Mouse (Mus musculus): ENCODE data around the gene Fzr1.

Fzr1 gene

DNA sequence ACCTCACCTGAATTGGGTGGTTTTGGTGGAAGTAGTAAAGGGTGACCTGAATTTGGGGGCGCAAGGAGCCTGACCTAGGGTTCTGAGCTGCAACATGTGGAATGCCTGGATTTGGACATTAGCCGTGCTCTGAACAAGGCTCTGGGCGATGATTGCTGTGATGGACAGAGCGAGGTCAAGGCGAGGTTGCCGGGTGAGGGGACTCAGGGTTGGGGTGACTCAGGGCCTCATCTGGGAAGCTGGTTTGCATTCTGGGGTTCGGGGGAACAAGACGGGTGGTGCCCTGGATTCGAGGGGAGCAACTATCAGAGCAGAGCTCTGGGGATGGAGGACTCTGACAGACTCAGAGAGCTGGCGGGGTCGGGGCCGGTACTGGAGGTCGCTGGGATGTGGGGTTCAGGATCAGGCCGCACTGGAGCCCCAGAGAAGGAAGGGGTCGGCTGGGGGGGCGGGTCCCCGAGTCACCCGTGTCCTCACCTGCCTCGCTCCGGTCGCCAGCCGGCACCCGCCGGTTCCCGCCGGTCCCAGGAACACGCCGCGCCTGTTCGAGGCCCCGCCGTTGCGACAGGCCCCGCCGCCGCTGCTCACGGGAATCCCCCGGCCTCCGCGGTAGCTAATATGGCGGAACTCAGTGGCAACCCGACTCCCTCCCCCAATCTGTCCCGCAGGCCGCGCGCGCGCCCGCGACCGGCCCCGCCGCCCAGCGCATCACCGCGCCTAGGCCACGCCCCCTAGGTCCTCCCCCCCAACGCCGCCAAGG, at the start of gene Fzr1:
Gene Fzr1 (minus strand): TSS at position 724 of the 760 bp plus-strand sequence.
- Histone ChIP-seq H3K4me1 (replicated peaks; ENCODE audit: low read depth, low read length) (peaks cover 76% of the 10 kb centered on the region), H3K9me3 (ENCODE audit: low read length) (no peaks in the 10 kb centered on the region), H3K27me3 (ENCODE audit: insufficient read depth, low read length) (no peaks in the 10 kb centered on the region), H3K36me3 (ENCODE audit: insufficient read depth, low read length) (peaks cover 46% of the 10 kb centered on the region), H3K4me3 (replicated peaks; ENCODE audit: low read length) (peak within 1 kb of the TSS; percentile 96)
- no peak for TF ChIP-seq NANOG (IDR thresholded peaks at IDR 0.05; ENCODE audit: borderline replicate concordance, low read length)
- no peak for TF ChIP-seq CTCF (conservative IDR thresholded peaks at IDR 0.05; ENCODE audit: low read length)
- TF ChIP-seq POU5F1 (IDR thresholded peaks at IDR 0.05; ENCODE audit: borderline replicate concordance, low read length): no peak

- peak overlapping the region; percentile 76; the same call in 1 of the 2 replicates for H3K4me3 ChIP-seq (replicated peaks; ENCODE audit: low read length)
- H3K9me3 ChIP-seq (ENCODE audit: low read length): no peaks in the 10 kb centered on the region
- peaks cover 56% of the 10 kb centered on the region for H3K27me3 ChIP-seq (ENCODE audit: insufficient read depth, low read length)
- no peaks in the 10 kb centered on the region for H3K36me3 ChIP-seq (ENCODE audit: insufficient read depth, low read length)
- peaks cover 78% of the 10 kb centered on the region for H3K4me1 ChIP-seq (replicated peaks; ENCODE audit: low read depth, low read length)
- TF ChIP-seq CTCF (conservative IDR thresholded peaks at IDR 0.05; ENCODE audit: low read length): no peak
- TF ChIP-seq POU5F1 (IDR thresholded peaks at IDR 0.05; ENCODE audit: borderline replicate concordance, low read length): no peak
Observed at GRCm38 (mm10) chr10:81427804-81428506, 49.6 kb upstream of the Fzr1 start.

GRCm38 (mm10) chr10:81427327-81427726, 49.0 kb upstream of the Fzr1 start:
- H3K27me3 ChIP-seq (ENCODE audit: insufficient read depth, low read length): peaks cover 58% of the 10 kb centered on the region
- peak overlapping the region; percentile 76 for H3K4me3 ChIP-seq (replicated peaks; ENCODE audit: low read length)
- H3K4me1 ChIP-seq (replicated peaks; ENCODE audit: low read depth, low read length): peaks cover 72% of the 10 kb centered on the region
- no peak for TF ChIP-seq CTCF (conservative IDR thresholded peaks at IDR 0.05; ENCODE audit: low read length)
- TF ChIP-seq NANOG (IDR thresholded peaks at IDR 0.05; ENCODE audit: borderline replicate concordance, low read length): no peak
- no peaks in the 10 kb centered on the region for H3K9me3 ChIP-seq (ENCODE audit: low read length)
- no peaks in the 10 kb centered on the region for H3K36me3 ChIP-seq (ENCODE audit: insufficient read depth, low read length)

DNA sequence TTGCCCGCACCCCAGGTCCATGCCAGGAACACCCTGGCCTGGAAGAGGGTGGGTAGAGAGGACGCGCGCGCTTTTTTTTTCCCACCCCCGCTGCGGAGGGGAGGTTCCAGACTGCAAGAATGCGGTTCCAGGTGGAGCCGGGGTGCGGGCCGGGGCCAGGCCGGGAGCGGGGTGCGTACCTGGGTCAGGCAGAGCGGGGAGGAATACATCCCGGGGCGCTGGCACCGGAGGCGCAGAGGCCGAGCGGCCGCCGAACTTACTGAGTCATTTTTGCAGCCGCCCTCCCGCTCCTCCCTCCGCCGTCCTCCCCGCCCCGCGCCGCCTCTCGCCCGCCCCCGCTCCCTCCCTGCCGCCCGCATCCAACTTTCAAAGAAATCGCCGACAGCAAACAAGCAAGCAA, 48.6 kb upstream of the Fzr1 start:
- H3K36me3 ChIP-seq (ENCODE audit: insufficient read depth, low read length): no peaks in the 10 kb centered on the region
- H3K4me1 ChIP-seq (replicated peaks; ENCODE audit: low read depth, low read length): peaks cover 69% of the 10 kb centered on the region
- TF ChIP-seq CTCF (conservative IDR thresholded peaks at IDR 0.05; ENCODE audit: low read length) (no peak), POU5F1 (IDR thresholded peaks at IDR 0.05; ENCODE audit: borderline replicate concordance, low read length) (no peak), NANOG (IDR thresholded peaks at IDR 0.05; ENCODE audit: borderline replicate concordance, low read length) (no peak)
- H3K9me3 ChIP-seq (ENCODE audit: low read length): no peaks in the 10 kb centered on the region
- H3K4me3 ChIP-seq (replicated peaks; ENCODE audit: low read length): peak overlapping the region; percentile 76
- H3K27me3 ChIP-seq (ENCODE audit: insufficient read depth, low read length): peaks cover 60% of the 10 kb centered on the region

DNA sequence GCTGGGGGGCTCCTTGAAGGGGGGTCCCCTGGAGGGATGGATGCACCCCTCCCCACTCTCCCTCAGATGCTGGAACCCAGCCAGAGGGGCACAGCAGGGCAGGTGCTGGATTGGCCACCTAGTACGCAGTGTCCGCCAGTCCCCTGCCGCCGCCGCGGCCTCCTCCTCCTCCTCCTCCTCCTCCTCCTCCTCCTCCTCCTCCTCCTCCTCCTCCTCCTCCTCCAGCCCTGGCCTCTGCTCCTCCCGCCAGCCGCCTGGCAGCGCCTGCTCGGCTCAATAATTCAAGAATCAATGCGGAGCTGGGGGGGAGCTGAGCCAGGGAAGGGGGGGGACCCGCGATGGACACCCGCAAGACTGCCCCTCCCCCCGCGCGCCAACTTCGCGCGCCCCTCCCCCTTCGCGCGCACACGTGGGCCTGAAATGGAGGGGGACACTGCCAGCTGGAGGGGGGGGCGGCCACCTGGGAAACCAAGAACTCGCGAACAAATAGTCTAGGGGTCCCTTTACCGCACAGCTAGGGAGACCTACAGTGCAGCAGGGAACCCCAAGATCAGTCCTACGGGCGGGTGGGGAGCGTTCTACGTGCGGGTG, 47.9 kb upstream of the Fzr1 start:
- peak overlapping the region; percentile 76 for H3K4me3 ChIP-seq (replicated peaks; ENCODE audit: low read length)
- no peaks in the 10 kb centered on the region for H3K9me3 ChIP-seq (ENCODE audit: low read length)
- H3K4me1 ChIP-seq (replicated peaks; ENCODE audit: low read depth, low read length): peaks cover 69% of the 10 kb centered on the region
- no peaks in the 10 kb centered on the region for H3K36me3 ChIP-seq (ENCODE audit: insufficient read depth, low read length)
- peaks cover 60% of the 10 kb centered on the region for H3K27me3 ChIP-seq (ENCODE audit: insufficient read depth, low read length)
- TF ChIP-seq POU5F1 (IDR thresholded peaks at IDR 0.05; ENCODE audit: borderline replicate concordance, low read length) (no peak), NANOG (IDR thresholded peaks at IDR 0.05; ENCODE audit: borderline replicate concordance, low read length) (no peak), CTCF (conservative IDR thresholded peaks at IDR 0.05; ENCODE audit: low read length) (no peak)

DNA sequence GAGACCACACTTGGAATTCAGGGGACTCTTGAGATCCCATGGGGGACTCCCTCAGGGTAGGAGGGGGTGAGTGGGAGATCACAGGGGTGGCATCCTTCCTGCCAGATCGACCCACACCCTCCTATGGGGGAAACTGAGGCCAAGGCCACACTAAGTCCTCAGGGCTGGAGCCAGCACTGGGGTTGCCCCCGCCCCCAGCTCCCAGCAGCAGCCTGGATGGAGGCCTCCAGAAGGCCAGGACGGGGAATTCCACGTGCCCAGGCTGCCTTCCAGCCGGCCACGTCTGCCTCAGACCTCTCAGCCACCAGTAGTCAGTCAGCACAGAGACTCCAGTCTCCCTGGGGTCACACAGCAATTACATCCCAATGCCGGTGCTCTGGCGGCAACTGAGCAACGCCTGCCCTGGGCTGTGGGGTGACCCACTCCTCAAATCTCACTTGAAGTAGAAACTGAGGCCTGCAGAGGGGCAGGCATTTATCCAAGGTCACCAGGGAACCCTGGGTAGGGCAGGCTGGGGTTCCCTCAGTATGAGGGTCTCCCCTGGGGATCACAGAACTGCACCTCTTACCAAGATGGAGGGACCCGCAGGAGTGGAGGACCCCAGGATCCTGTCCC, 47.0 kb upstream of the Fzr1 start:
- H3K4me3 ChIP-seq (replicated peaks; ENCODE audit: low read length): peak overlapping the region; percentile 76
- H3K9me3 ChIP-seq (ENCODE audit: low read length): no peaks in the 10 kb centered on the region
- no peak for TF ChIP-seq NANOG (IDR thresholded peaks at IDR 0.05; ENCODE audit: borderline replicate concordance, low read length)
- no peak for TF ChIP-seq POU5F1 (IDR thresholded peaks at IDR 0.05; ENCODE audit: borderline replicate concordance, low read length)
- TF ChIP-seq CTCF (conservative IDR thresholded peaks at IDR 0.05; ENCODE audit: low read length): no peak
- peaks cover 64% of the 10 kb centered on the region for H3K27me3 ChIP-seq (ENCODE audit: insufficient read depth, low read length)
- no peaks in the 10 kb centered on the region for H3K36me3 ChIP-seq (ENCODE audit: insufficient read depth, low read length)
- peaks cover 75% of the 10 kb centered on the region for H3K4me1 ChIP-seq (replicated peaks; ENCODE audit: low read depth, low read length)

DNA sequence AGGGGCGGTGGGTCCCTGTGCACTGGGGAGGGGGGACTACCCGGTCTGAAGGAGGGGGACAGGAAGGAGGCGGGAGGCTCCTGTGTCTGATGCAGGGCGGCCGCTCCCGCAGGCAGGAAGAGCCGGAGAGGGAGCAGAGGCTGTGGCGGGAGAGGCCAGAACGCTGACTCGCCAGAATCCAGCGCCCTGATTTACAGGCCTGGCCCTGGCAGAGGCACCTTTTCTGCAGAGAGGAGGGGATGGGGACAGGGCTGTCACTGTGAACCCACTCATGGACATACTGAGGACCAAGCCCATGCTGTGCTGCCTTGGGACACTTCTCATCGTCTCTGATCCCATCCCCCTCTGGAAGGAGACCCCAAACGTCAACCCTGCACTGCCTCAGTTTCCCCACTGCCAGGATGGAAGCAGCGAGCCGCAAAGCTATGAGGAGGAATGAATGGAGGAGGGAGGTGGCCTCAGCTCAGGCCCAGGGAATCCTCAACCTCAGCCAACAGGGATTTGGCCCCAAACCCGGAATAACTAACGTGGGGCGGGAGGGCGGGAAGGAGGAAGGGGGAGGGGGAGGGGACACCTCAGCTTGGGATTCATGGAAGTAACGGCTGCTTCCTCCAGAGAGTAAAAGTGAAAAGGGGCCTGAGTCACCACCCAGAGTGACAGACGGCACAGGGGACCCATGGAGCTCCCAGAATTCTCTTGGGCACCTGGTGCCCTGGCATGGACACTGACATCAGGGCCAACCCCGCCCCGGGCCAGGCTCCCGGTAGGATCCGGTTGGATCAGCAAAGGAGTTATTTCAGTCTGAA, 46.1 kb upstream of the Fzr1 start:
- peak overlapping the region; percentile 76 for H3K4me3 ChIP-seq (replicated peaks; ENCODE audit: low read length)
- no peaks in the 10 kb centered on the region for H3K36me3 ChIP-seq (ENCODE audit: insufficient read depth, low read length)
- TF ChIP-seq POU5F1 (IDR thresholded peaks at IDR 0.05; ENCODE audit: borderline replicate concordance, low read length) (no peak), NANOG (IDR thresholded peaks at IDR 0.05; ENCODE audit: borderline replicate concordance, low read length) (no peak), CTCF (conservative IDR thresholded peaks at IDR 0.05; ENCODE audit: low read length) (no peak)
- peaks cover 73% of the 10 kb centered on the region for H3K27me3 ChIP-seq (ENCODE audit: insufficient read depth, low read length)
- H3K4me1 ChIP-seq (replicated peaks; ENCODE audit: low read depth, low read length): peaks cover 81% of the 10 kb centered on the region
- H3K9me3 ChIP-seq (ENCODE audit: low read length): no peaks in the 10 kb centered on the region
